Mouse (Mus musculus) intestine, embryonic 14.5 days (tissue): Measurements from ENCODE around the gene Dhx35. TPM values are rescaled to one million over a fixed set of nuclear protein-coding genes. Genes with fewer than 3 reads are reported as not detected.

Source experiments
- ATAC-seq: fragments of 200-750 bp; cut with Nextera tagmentation; replicated peaks from 2 replicates; pipeline ENCODE4 v1.8.0; 2017; ENCODE audit warnings: low read depth, moderate number of reproducible peaks, moderate TSS enrichment, moderate library complexity; ENCODE audit not compliant: low FRiP score, low TSS enrichment
- DNase-seq: peaks from one replicate; pipeline ENCODE4 v3.0.0-alpha.2; 2018; ENCODE audit warnings: low spot score
- H3K27ac ChIP-seq: fragments of 300-500 bp; sonication (generic); 2 replicates; pipeline ENCODE4 v1.5.1; 2014; ENCODE audit warnings: low read depth, mild to moderate bottlenecking, control low read depth
- H3K27me3 ChIP-seq: fragments of 300-500 bp; sonication (generic); replicated peaks from 2 replicates; pipeline ENCODE4 v1.6.1; 2014; ENCODE audit warnings: low read length, control low read depth; ENCODE audit not compliant: control insufficient read depth, insufficient read depth
- H3K36me3 ChIP-seq: fragments of 300-500 bp; sonication (generic); 2 replicates; pipeline ENCODE4 v1.6.1; 2014; ENCODE audit warnings: low read length, control low read depth; ENCODE audit not compliant: control insufficient read depth, insufficient read depth
- H3K4me1 ChIP-seq: fragments of 300-500 bp; sonication (generic); replicated peaks from 2 replicates; pipeline ENCODE4 v1.6.1; 2014; ENCODE audit warnings: low read length, control low read depth, mixed read lengths; ENCODE audit not compliant: control insufficient read depth, insufficient read depth
- H3K4me2 ChIP-seq: fragments of 300-500 bp; sonication (generic); 2 replicates; pipeline ENCODE4 v1.6.1; 2014; ENCODE audit warnings: low read length
- H3K4me3 ChIP-seq: fragments of 300-500 bp; sonication (generic); 2 replicates; pipeline ENCODE4 v1.5.1; 2014; ENCODE audit warnings: low read depth, low read length, control low read depth, mixed read lengths
- H3K9ac ChIP-seq: fragments of 300-500 bp; sonication (generic); 2 replicates; pipeline ENCODE4 v1.6.1; 2014; ENCODE audit warnings: mild to moderate bottlenecking, low read length
- H3K9me3 ChIP-seq: fragments of 300-500 bp; sonication (generic); 2 replicates; pipeline ENCODE4 v1.6.1; 2016; ENCODE audit warnings: low read length, control low read depth; ENCODE audit not compliant: control insufficient read depth
- WGBS: fragments of 180-500 bp; shearing (Covaris S2); extraction: QIAGEN DNeasy Blood & Tissue Kit; methylation state at CpG from one replicate; pipeline ENCODE4 v1.1.7; 2014; 5-methylcytosine and 5-hydroxymethylcytosine counted together
- polyA plus RNA-seq: library from polyadenylated mRNA; unstranded; fragments of >200 nt; fragmentation: Nextera tagmentation; extraction: Ambion mirVana; gene quantifications from 2 replicates; pipeline ENCODE4 v1.2.1, GENCODE M21; 2014

The Dhx35 gene
- polyA plus RNA-seq, 1 experiment from 2014 or later = 18.1 TPM

- WGBS = 83% methylated on average over 9 of the region's 9 CpGs
- ATAC-seq = no peak
Observed at GRCm38 (mm10) chr2:158849416-158849815, 54.8 kb downstream of the Dhx35 start.

GRCm38 (mm10) chr2:158852579-158852978 is 58.0 kb downstream of the Dhx35 start:
- ATAC-seq = no peak
- H3K9me3 ChIP-seq = no peaks in the 10 kb centered on the region
- 37% methylated on average over 2 of the region's 2 CpGs for WGBS

More at GRCm38 (mm10) chr2:158849416-158849815, 54.8 kb downstream of the Dhx35 start:
- Histone ChIP-seq H3K27ac (no peak overlapping the region), H3K36me3 (peaks cover 40% of the 10 kb centered on the region), H3K9ac (no peak overlapping the region), H3K4me3 (no peak overlapping the region), H3K4me1 (peaks cover 12% of the 10 kb centered on the region; the same call in 1 of the 2 replicates), H3K27me3 (no peaks in the 10 kb centered on the region), H3K9me3 (no peaks in the 10 kb centered on the region), H3K4me2 (no peak overlapping the region)
- DNase-seq = no peak

GRCm38 (mm10) chr2:158856896-158857499 is 62.4 kb downstream of the Dhx35 start:
- no peak overlapping the region for H3K4me3 ChIP-seq
- peaks cover 21% of the 10 kb centered on the region for H3K4me1 ChIP-seq
- H3K36me3 ChIP-seq = peaks cover 33% of the 10 kb centered on the region; the same call in 1 of the 2 replicates
- no peaks in the 10 kb centered on the region for H3K9me3 ChIP-seq
- no peak overlapping the region for H3K4me2 ChIP-seq
- H3K27me3 ChIP-seq = no peaks in the 10 kb centered on the region
- H3K27ac ChIP-seq = peak overlapping the region; percentile 75; the same call in 1 of the 2 replicates
- no peak overlapping the region for H3K9ac ChIP-seq
- WGBS = 72% methylated on average over 10 of the region's 10 CpGs
- ATAC-seq (peak; percentile 56), DNase-seq (no peak)

More at GRCm38 (mm10) chr2:158852579-158852978, 58.0 kb downstream of the Dhx35 start:
- Histone ChIP-seq H3K4me3 (no peak overlapping the region), H3K27ac (no peak overlapping the region), H3K36me3 (peaks cover 39% of the 10 kb centered on the region; the same call in 1 of the 2 replicates), H3K4me2 (no peak overlapping the region), H3K4me1 (peaks cover 33% of the 10 kb centered on the region), H3K27me3 (no peaks in the 10 kb centered on the region), H3K9ac (no peak overlapping the region)
- no peak for DNase-seq

- Histone ChIP-seq H3K9me3 (no peaks in the 10 kb centered on the region), H3K4me1 (peaks cover 21% of the 10 kb centered on the region), H3K27ac (no peak overlapping the region), H3K9ac (no peak overlapping the region), H3K4me3 (no peak overlapping the region), H3K36me3 (peaks cover 30% of the 10 kb centered on the region; the same call in 1 of the 2 replicates), H3K27me3 (no peaks in the 10 kb centered on the region), H3K4me2 (no peak overlapping the region)
- ATAC-seq = peak; percentile 67
- 75% methylated on average over 15 of the region's 15 CpGs for WGBS
- no peak for DNase-seq
Observed at GRCm38 (mm10) chr2:158857579-158857978, 63.0 kb downstream of the Dhx35 start.

- Histone ChIP-seq H3K4me2 (no peak overlapping the region), H3K4me1 (peaks cover 8% of the 10 kb centered on the region), H3K9ac (no peak overlapping the region), H3K36me3 (peaks cover 14% of the 10 kb centered on the region; the same call in 1 of the 2 replicates), H3K27ac (no peak overlapping the region), H3K4me3 (no peak overlapping the region), H3K9me3 (no peaks in the 10 kb centered on the region), H3K27me3 (no peaks in the 10 kb centered on the region)
- DNase-seq (no peak), ATAC-seq (no peak)
- WGBS = 73% methylated on average over 2 of the region's 2 CpGs
Observed at GRCm38 (mm10) chr2:158861115-158861514, 66.5 kb downstream of the Dhx35 start.

GRCm38 (mm10) chr2:158863341-158864125 is 68.9 kb downstream of the Dhx35 start:
- H3K9ac ChIP-seq = no peak overlapping the region
- no peaks in the 10 kb centered on the region; the same call in 1 of the 2 replicates for H3K4me1 ChIP-seq
- peak; percentile 80 for DNase-seq
- no peak overlapping the region for H3K4me3 ChIP-seq
- no peak overlapping the region for H3K27ac ChIP-seq
- 38% methylated on average over 11 of the region's 11 CpGs for WGBS
- peak; percentile 41 for ATAC-seq
- H3K27me3 ChIP-seq = no peaks in the 10 kb centered on the region
- no peaks in the 10 kb centered on the region for H3K9me3 ChIP-seq
- H3K36me3 ChIP-seq = 0 out of 2 replicates have a peak, but pooled peaks cover 4% of the 10 kb centered on the region
- no peak overlapping the region for H3K4me2 ChIP-seq

- DNase-seq (no peak), ATAC-seq (peak; percentile 16; the same call in 1 of the 2 replicates)
- Histone ChIP-seq H3K4me1 (no peaks in the 10 kb centered on the region; the same call in 1 of the 2 replicates), H3K9me3 (no peaks in the 10 kb centered on the region), H3K4me2 (no peak overlapping the region), H3K9ac (no peak overlapping the region), H3K36me3 (0 out of 2 replicates have a peak, but pooled peaks cover 1% of the 10 kb centered on the region), H3K27ac (no peak overlapping the region), H3K27me3 (no peaks in the 10 kb centered on the region), H3K4me3 (no peak overlapping the region)
- 88% methylated on average over 4 of the region's 4 CpGs for WGBS
Observed at GRCm38 (mm10) chr2:158864126-158864458, 69.5 kb downstream of the Dhx35 start.

GRCm38 (mm10) chr2:158865358-158865757 is 70.8 kb downstream of the Dhx35 start:
- Histone ChIP-seq H3K9me3 (no peaks in the 10 kb centered on the region), H3K4me1 (no peaks in the 10 kb centered on the region; the same call in 1 of the 2 replicates), H3K27ac (no peak overlapping the region), H3K36me3 (no peaks in the 10 kb centered on the region), H3K4me2 (no peak overlapping the region), H3K9ac (no peak overlapping the region), H3K4me3 (no peak overlapping the region), H3K27me3 (no peaks in the 10 kb centered on the region)
- peak; percentile 38 for ATAC-seq
- DNase-seq = peak; percentile 94
- WGBS = 18% methylated on average over 10 of the region's 10 CpGs
